Mouse (Mus musculus) stomach, embryonic 16.5 days (tissue): ENCODE measurements around the gene Sh3d21. TPM values are rescaled to one million over a fixed set of nuclear protein-coding genes. Genes with fewer than 3 reads are reported as not detected.

Experiments
- ATAC-seq: fragments of 200-750 bp; cut with Nextera tagmentation; 2 replicates; pipeline ENCODE4 v1.8.0; 2017; ENCODE audit warnings: moderate number of reproducible peaks, moderate TSS enrichment; ENCODE audit not compliant: insufficient read depth, low FRiP score
- H3K27ac ChIP-seq: fragments of 300-500 bp; sonication (generic); 2 replicates; pipeline ENCODE4 v1.5.1; 2014; ENCODE audit warnings: low read length
- H3K27me3 ChIP-seq: fragments of 300-500 bp; sonication (generic); 2 replicates; pipeline ENCODE4 v1.6.1; 2014; ENCODE audit warnings: low read length, control low read depth, mixed read lengths; ENCODE audit not compliant: control insufficient read depth, insufficient read depth
- H3K36me3 ChIP-seq: fragments of 300-500 bp; sonication (generic); 2 replicates; pipeline ENCODE4 v1.6.1; 2014; ENCODE audit warnings: low read length; ENCODE audit not compliant: control insufficient read depth, insufficient read depth
- H3K4me1 ChIP-seq: fragments of 300-500 bp; sonication (generic); 2 replicates; pipeline ENCODE4 v1.6.1; 2014; ENCODE audit warnings: low read length, control low read depth, mixed read lengths; ENCODE audit not compliant: control insufficient read depth, insufficient read depth
- H3K4me2 ChIP-seq: fragments of 300-500 bp; sonication (generic); 2 replicates; pipeline ENCODE4 v1.6.1; 2014; ENCODE audit warnings: low read depth, low read length, mixed read lengths
- H3K4me3 ChIP-seq: fragments of 300-500 bp; sonication (generic); replicated peaks from 2 replicates; pipeline ENCODE4 v1.5.1; 2014; ENCODE audit warnings: mild to moderate bottlenecking, low read length
- H3K9ac ChIP-seq: fragments of 300-500 bp; sonication (generic); 2 replicates; pipeline ENCODE4 v1.6.1; 2014; ENCODE audit warnings: low read length
- H3K9me3 ChIP-seq: fragments of 300-500 bp; sonication (generic); replicated peaks from 2 replicates; pipeline ENCODE4 v1.6.1; 2016; ENCODE audit warnings: low read length, control low read depth; ENCODE audit not compliant: control insufficient read depth
- WGBS: fragments of 180-500 bp; shearing (Covaris S2); extraction: QIAGEN DNeasy Blood & Tissue Kit; methylation state at CpG from one replicate; pipeline ENCODE4 v1.1.7; 2014; 5-methylcytosine and 5-hydroxymethylcytosine counted together
- polyA plus RNA-seq: library from polyadenylated mRNA; unstranded; fragments of >200 nt; fragmentation: Nextera tagmentation; extraction: Ambion mirVana; gene quantifications from 2 replicates; pipeline ENCODE4 v1.2.1, GENCODE M21; 2015

Gene Sh3d21
- polyA plus RNA-seq, 1 experiment from 2014 or later = 7.3 TPM

DNA sequence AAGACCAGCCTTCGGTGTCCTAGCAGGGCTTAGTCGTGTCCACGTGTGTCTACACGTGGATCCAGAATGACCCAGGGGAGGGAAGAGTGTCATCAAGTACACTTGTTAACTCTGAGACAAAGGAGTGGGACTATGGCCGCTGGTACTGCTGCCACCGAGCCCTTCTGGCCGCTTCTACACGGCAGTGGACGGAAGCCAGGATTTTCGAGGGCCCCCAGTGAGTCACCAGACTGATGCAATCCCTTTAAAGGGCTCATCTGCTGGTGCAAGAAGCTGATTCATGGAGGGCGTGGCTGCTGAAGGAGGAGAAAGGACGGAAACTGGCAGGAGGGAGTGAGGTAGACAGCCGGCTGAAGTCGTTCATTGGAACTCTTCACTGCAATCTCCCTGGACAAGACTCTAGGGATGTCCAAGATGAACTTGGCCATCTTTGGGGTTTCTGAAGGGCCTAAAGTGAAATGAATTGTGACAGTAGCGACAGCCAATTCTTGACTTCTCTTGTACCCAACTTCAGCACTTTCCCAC, 60.2 kb downstream of the Sh3d21 start:
- Histone ChIP-seq H3K36me3 (peaks cover 4% of the 10 kb centered on the region; the same call in 1 of the 2 replicates), H3K4me2 (peak overlapping the region; percentile 88), H3K4me1 (peaks cover 43% of the 10 kb centered on the region), H3K27ac (peak overlapping the region; percentile 96), H3K4me3 (peak overlapping the region; percentile 82), H3K9me3 (no peaks in the 10 kb centered on the region), H3K27me3 (no peaks in the 10 kb centered on the region), H3K9ac (peak overlapping the region; percentile 63)
- 2% methylated on average over 15 of the region's 15 CpGs for WGBS
- peak; percentile 83 for ATAC-seq

DNA sequence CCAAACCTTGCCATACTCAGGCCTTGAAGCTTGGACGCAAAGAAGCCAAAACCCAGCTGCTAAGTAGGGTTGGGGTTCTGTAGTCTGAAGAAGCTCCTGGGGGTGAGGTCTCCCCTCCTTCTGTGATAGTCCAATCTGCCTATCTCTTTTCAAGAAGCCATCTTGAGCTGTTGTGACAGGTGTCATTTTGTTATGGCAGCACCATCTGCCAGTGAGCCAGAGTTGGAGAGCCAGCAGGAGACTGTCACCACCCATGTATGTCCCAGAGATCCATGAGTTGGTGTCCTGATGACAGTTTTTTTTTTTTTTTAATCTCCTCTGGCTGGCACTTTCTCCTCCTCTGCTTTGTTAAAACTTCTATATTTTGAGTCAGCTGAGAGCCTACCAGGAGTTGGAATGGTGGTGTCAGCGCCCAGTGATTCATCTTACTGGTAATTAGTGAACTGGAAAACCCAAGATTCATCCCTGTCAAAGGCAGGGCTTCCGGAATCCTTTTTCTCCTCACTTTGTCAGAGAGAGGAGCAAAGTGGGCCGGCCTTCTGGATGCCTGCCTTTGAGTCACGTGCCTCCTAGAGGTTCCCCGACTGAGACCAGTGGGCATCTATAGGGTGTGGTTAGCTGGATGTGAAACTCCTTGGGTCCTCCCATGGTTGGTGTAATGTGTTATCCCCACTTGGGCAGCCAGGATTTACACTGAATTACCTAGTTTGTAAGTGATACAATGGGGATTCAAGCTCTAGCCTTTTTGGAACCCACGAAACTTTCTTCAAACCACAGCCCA, 61.0 kb downstream of the Sh3d21 start:
- H3K4me2 ChIP-seq = peak overlapping the region; percentile 88
- peak overlapping the region; percentile 96 for H3K27ac ChIP-seq
- 38% methylated on average over 7 of the region's 7 CpGs for WGBS
- peaks cover 40% of the 10 kb centered on the region for H3K4me1 ChIP-seq
- no peaks in the 10 kb centered on the region for H3K9me3 ChIP-seq
- ATAC-seq = no peak
- peak overlapping the region; percentile 82; the same call in 1 of the 2 replicates for H3K4me3 ChIP-seq
- peak overlapping the region; percentile 63 for H3K9ac ChIP-seq
- peaks cover 5% of the 10 kb centered on the region; the same call in 1 of the 2 replicates for H3K36me3 ChIP-seq
- H3K27me3 ChIP-seq = no peaks in the 10 kb centered on the region

DNA sequence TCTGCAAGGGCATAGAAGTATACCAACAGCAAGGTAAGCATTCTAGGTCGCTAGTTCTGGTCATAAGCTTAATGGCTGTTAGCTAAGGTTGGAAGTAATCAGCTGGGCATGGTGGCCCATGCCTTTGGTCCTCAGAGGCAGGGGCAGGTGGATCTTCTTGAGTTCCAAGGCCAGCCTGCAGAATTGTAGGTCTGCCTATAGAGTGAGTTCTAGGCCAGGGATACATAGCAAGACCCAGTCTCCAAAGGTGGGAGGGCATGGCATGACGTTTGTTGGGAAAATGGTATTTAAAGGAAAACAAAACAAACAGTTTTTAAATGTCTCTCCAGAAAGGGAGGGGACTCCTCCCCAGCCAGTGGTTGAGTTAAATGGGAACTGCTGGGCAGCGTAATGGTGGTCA, 62.5 kb downstream of the Sh3d21 start:
- WGBS = 83% methylated on average over 3 of the region's 3 CpGs
- no peak for ATAC-seq

More for the DNA sequence above, 62.5 kb downstream of the Sh3d21 start:
- Histone ChIP-seq H3K4me2 (no peak overlapping the region), H3K27me3 (no peaks in the 10 kb centered on the region), H3K9me3 (no peaks in the 10 kb centered on the region), H3K4me1 (peaks cover 39% of the 10 kb centered on the region), H3K27ac (no peak overlapping the region), H3K4me3 (no peak overlapping the region), H3K9ac (no peak overlapping the region), H3K36me3 (peaks cover 5% of the 10 kb centered on the region; the same call in 1 of the 2 replicates)

Other genes starting within 250 kb of the Sh3d21 start
- 1.3 and 2.1 TPM in 2 replicates for gene Csf3r, start 138.9 kb downstream of the Sh3d21 start, polyA plus RNA-seq
- 114 and 131 TPM in 2 replicates for gene Mrps15, start 116.6 kb downstream of the Sh3d21 start, polyA plus RNA-seq
- 10.1 and 12.5 TPM in 2 replicates for gene Oscp1, start 104.9 kb downstream of the Sh3d21 start, polyA plus RNA-seq
- gene Lsm10, start 66.9 kb downstream of the Sh3d21 start, polyA plus RNA-seq = 49.4 and 52.4 TPM in 2 replicates
- 28.4 and 29.6 TPM in 2 replicates for gene Stk40, start 59.5 kb downstream of the Sh3d21 start, polyA plus RNA-seq
- gene Eva1b, start 15.7 kb downstream of the Sh3d21 start, polyA plus RNA-seq = 46.4 and 49.7 TPM in 2 replicates
- 164 and 176 TPM in 2 replicates for gene Thrap3, start 39.3 kb upstream of the Sh3d21 start, polyA plus RNA-seq
- gene Map7d1, start 92.9 kb upstream of the Sh3d21 start, polyA plus RNA-seq = 14.4 and 20.0 TPM in 2 replicates
- 97.2 and 103 TPM in 2 replicates for gene Trappc3, start 98.8 kb upstream of the Sh3d21 start, polyA plus RNA-seq
- gene Col8a2, start 123.3 kb upstream of the Sh3d21 start, polyA plus RNA-seq = 7.6 and 11.1 TPM in 2 replicates
- gene Adprhl2, start 158.2 kb upstream of the Sh3d21 start, polyA plus RNA-seq = 55.5 and 55.6 TPM in 2 replicates
- 7.9 and 8.0 TPM in 2 replicates for gene Tekt2, start 162.2 kb upstream of the Sh3d21 start, polyA plus RNA-seq